ENCODE assay signal across 15 mouse cellular contexts in the genomic region with DNA sequence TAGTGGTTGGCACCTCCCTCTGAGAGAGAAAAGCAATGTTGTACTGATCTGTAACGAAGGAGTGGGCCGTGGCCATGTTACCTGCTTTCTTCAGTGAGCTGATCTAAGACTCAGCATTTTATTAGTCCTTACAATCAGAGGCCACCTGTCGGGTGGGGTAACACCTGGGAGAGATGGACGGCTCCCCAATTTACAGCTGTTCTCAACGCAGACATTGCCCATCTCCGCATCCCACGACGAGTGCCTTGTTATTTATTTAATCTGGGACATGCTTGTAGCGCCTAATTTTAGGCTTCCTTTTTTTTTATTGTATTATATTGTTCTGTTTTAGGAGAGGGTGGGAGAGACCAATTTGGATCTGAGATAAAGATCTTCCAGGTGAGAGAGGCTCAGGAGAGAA.
DNase-seq lines count a peak whose midpoint lies in the region; ATAC-seq and TF ChIP-seq lines count a peak whose summit lies in the region.
"Had no signal": no experiment of that assay in that cellular context is flagged by ENCODE, and none has a peak within 500 bp of the region (broad histone marks: within the 10 kb centered on the region; RNA-seq: fewer than 3 reads in every experiment).

No protein-coding gene starts in this region.

- TF ChIP-seq POLR2A in limb, embryonic 14.5 days (IDR thresholded peaks at IDR 0.05; ENCODE audit: borderline replicate concordance, extremely low read depth, insufficient read depth, insufficient read length) = no peak

- no peaks in the 10 kb centered on the region for H3K27me3 ChIP-seq in heart, embryonic 13.5 days (replicated peaks)
- H3K27me3 ChIP-seq in limb, embryonic 12.5 days = no peaks in the 10 kb centered on the region
- no peaks in the 10 kb centered on the region for H3K27me3 ChIP-seq in limb, embryonic 10.5 days (ENCODE audit: low read depth, poor library complexity, severe bottlenecking)
- H3K27me3 ChIP-seq in limb, embryonic 14.5 days (ENCODE audit: control insufficient read depth, insufficient read depth, low read length) = no peaks in the 10 kb centered on the region
- H3K27me3 ChIP-seq: forebrain, embryonic 12.5 days; limb, embryonic 13.5 days; neural tube, embryonic 13.5 days had no signal

- peak overlapping the region; percentile 49 for H3K4me2 ChIP-seq in heart, embryonic 13.5 days
- H3K4me2 ChIP-seq in limb, embryonic 12.5 days = no peak overlapping the region
- H3K4me2 ChIP-seq in limb, embryonic 14.5 days (replicated peaks; ENCODE audit: low read depth, low read length, severe bottlenecking) = no peak overlapping the region

- peak overlapping the region; percentile 81 for H3K27ac ChIP-seq in heart, embryonic 13.5 days (replicated peaks)
- H3K27ac ChIP-seq in limb, embryonic 12.5 days = peak overlapping the region; percentile 78; the same call in 1 of the 2 replicates
- no peak overlapping the region for H3K27ac ChIP-seq in limb, embryonic 10.5 days
- peak overlapping the region; percentile 72; the same call in 1 of the 2 replicates for H3K27ac ChIP-seq in brown adipose tissue, adult 24 weeks (replicated peaks; ENCODE audit: low read depth, low read length)
- H3K27ac ChIP-seq in limb, embryonic 14.5 days (replicated peaks; ENCODE audit: low read depth, low read length) = 0 out of 2 replicates have a peak overlapping the region, but pooled peaks have one; percentile 73

- H3K9me3 ChIP-seq in heart, embryonic 13.5 days = no peaks in the 10 kb centered on the region
- H3K9me3 ChIP-seq in limb, embryonic 12.5 days = no peaks in the 10 kb centered on the region
- no peaks in the 10 kb centered on the region for H3K9me3 ChIP-seq in limb, embryonic 10.5 days (replicated peaks)
- H3K9me3 ChIP-seq in limb, embryonic 14.5 days (ENCODE audit: control insufficient read depth, low read length) = no peaks in the 10 kb centered on the region
- H3K9me3 ChIP-seq: forebrain, embryonic 12.5 days; hindbrain, embryonic 10.5 days; limb, embryonic 13.5 days; midbrain, embryonic 13.5 days; neural tube, embryonic 13.5 days had no signal

- no peak for ATAC-seq in heart, embryonic 13.5 days (ENCODE audit: extremely low read depth, insufficient number of reproducible peaks, low FRiP score, low TSS enrichment)
- no peak for ATAC-seq in limb, embryonic 12.5 days (ENCODE audit: insufficient number of reproducible peaks, insufficient read depth, low FRiP score, low TSS enrichment, low read depth)
- ATAC-seq in limb, embryonic 14.5 days (ENCODE audit: low FRiP score, low read depth) = no peak
- no peak for ATAC-seq in erythroid progenitor cell, adult 5-6 weeks (replicated peaks; ENCODE audit: low FRiP score, poor library complexity, severe bottlenecking)
- ATAC-seq: intestine, postnatal 0 days had no signal

- no peak overlapping the region for H3K4me3 ChIP-seq in heart, embryonic 13.5 days
- H3K4me3 ChIP-seq in limb, embryonic 12.5 days (replicated peaks) = no peak overlapping the region
- no peak overlapping the region for H3K4me3 ChIP-seq in limb, embryonic 10.5 days
- H3K4me3 ChIP-seq in brown adipose tissue, adult 24 weeks (ENCODE audit: insufficient read depth, low read depth, low read length) = no peak overlapping the region
- H3K4me3 ChIP-seq in limb, embryonic 14.5 days (replicated peaks; ENCODE audit: low read length) = no peak overlapping the region
- H3K4me3 ChIP-seq: forebrain, embryonic 12.5 days; hindbrain, embryonic 10.5 days; limb, embryonic 13.5 days; midbrain, embryonic 13.5 days; neural tube, embryonic 13.5 days had no signal

- no peak for DNase-seq in heart, adult 9 months (ENCODE audit: low spot score in 2 of 2)
- no peak for DNase-seq in limb, embryonic 10.5 days (ENCODE audit: low spot score)
- DNase-seq in limb, embryonic 14.5 days (ENCODE audit: low spot score) = no peak
- DNase-seq: lung, adult 2 months; thymus, postnatal 25 days had no signal

- 68% methylated on average over 9 of the region's 9 CpGs for WGBS in heart, embryonic 13.5 days
- WGBS in limb, embryonic 12.5 days = 62% methylated on average over 9 of the region's 9 CpGs
- 65% methylated on average over 9 of the region's 9 CpGs for WGBS in limb, embryonic 10.5 days
- 51% methylated on average over 9 of the region's 9 CpGs for WGBS in limb, embryonic 14.5 days

- peaks cover 6% of the 10 kb centered on the region; the same call in 1 of the 2 replicates for H3K36me3 ChIP-seq in heart, embryonic 13.5 days
- H3K36me3 ChIP-seq in limb, embryonic 12.5 days = no peaks in the 10 kb centered on the region
- H3K36me3 ChIP-seq in limb, embryonic 10.5 days = no peaks in the 10 kb centered on the region
- no peaks in the 10 kb centered on the region for H3K36me3 ChIP-seq in limb, embryonic 14.5 days (ENCODE audit: control insufficient read depth, insufficient read depth, low read length)
- H3K36me3 ChIP-seq: forebrain, embryonic 12.5 days; limb, embryonic 13.5 days; midbrain, embryonic 13.5 days; neural tube, embryonic 13.5 days had no signal

- H3K4me1 ChIP-seq in heart, embryonic 13.5 days = peaks cover 41% of the 10 kb centered on the region
- peaks cover 38% of the 10 kb centered on the region for H3K4me1 ChIP-seq in limb, embryonic 12.5 days (replicated peaks)
- H3K4me1 ChIP-seq in limb, embryonic 10.5 days = peaks cover 26% of the 10 kb centered on the region
- H3K4me1 ChIP-seq in brown adipose tissue, adult 24 weeks (ENCODE audit: control insufficient read depth, insufficient read depth, insufficient read length, low read length) = peaks cover 10% of the 10 kb centered on the region
- peaks cover 24% of the 10 kb centered on the region for H3K4me1 ChIP-seq in limb, embryonic 14.5 days (ENCODE audit: control insufficient read depth, insufficient read depth, low read length)

- H3K9ac ChIP-seq in heart, embryonic 13.5 days = no peak overlapping the region
- no peak overlapping the region for H3K9ac ChIP-seq in limb, embryonic 12.5 days (replicated peaks)
- H3K9ac ChIP-seq in limb, embryonic 14.5 days (ENCODE audit: low read depth, low read length, severe bottlenecking) = no peak overlapping the region
- H3K9ac ChIP-seq: forebrain, embryonic 12.5 days; midbrain, embryonic 13.5 days had no signal
